Mouse (Mus musculus) small intestine, adult 2 months (tissue): ENCODE measurements around the gene Gm49383. TPM values are rescaled to one million over a fixed set of nuclear protein-coding genes. Genes with fewer than 3 reads are reported as not detected.
"Not testable (repeated sequence)": the region's sequence is repeated elsewhere in the genome, so short reads cannot be mapped to it uniquely, and the experiment has no call there.

Source experiments
- H3K27ac ChIP-seq: fragments of 200-500 bp; 2 replicates; pipeline ENCODE4 v1.5.1; 2012; ENCODE audit warnings: low read depth, low read length, control low read depth, inconsistent platforms; ENCODE audit not compliant: insufficient read depth
- H3K27me3 ChIP-seq: fragments of 200-500 bp; 2 replicates; pipeline ENCODE4 v1.6.1; 2012; ENCODE audit warnings: mild to moderate bottlenecking, moderate library complexity, low read length, inconsistent platforms; ENCODE audit not compliant: control insufficient read depth, insufficient read depth
- H3K36me3 ChIP-seq: fragments of 200-500 bp; 2 replicates; pipeline ENCODE4 v1.6.1; 2012; ENCODE audit warnings: mild to moderate bottlenecking, low read length, control low read depth, inconsistent platforms; ENCODE audit not compliant: control insufficient read depth, insufficient read depth
- H3K4me1 ChIP-seq: fragments of 200-500 bp; 2 replicates; pipeline ENCODE4 v1.6.1; 2012; ENCODE audit warnings: low read length, inconsistent platforms, mixed read lengths; ENCODE audit not compliant: control insufficient read depth, insufficient read depth, insufficient read length
- H3K4me3 ChIP-seq: fragments of 200-500 bp; 2 replicates; pipeline ENCODE4 v1.5.1; 2012; ENCODE audit warnings: low read depth, mild to moderate bottlenecking, control low read depth, inconsistent platforms, low read length, moderate library complexity
- CTCF ChIP-seq: fragments of 200-500 bp; IDR thresholded peaks from 2 replicates; pipeline ENCODE4 v1.5.1; 2012; ENCODE audit warnings: low read depth, mild to moderate bottlenecking, control low read depth, inconsistent platforms, low read length, moderate library complexity, mixed read lengths; ENCODE audit not compliant: insufficient replicate concordance, insufficient read length; ENCODE audit errors: extremely low read depth
- POLR2A ChIP-seq: fragments of 200-500 bp; IDR thresholded peaks from 2 replicates; pipeline ENCODE4 v1.6.1; 2012; ENCODE audit warnings: low read depth, mild to moderate bottlenecking, control low read depth, inconsistent platforms, low read length, moderate library complexity
- WGBS: fragments of 180-500 bp; shearing (Covaris S2); methylation state at CpG from one replicate; pipeline ENCODE4 v1.1.7; 2018; 5-methylcytosine and 5-hydroxymethylcytosine counted together
- polyA plus RNA-seq: library from polyadenylated mRNA; depleted of rRNA; stranded (reverse); fragments of >200 nt; gene quantifications from 2 replicates; pipeline ENCODE4 v1.2.3, GENCODE M21; 2012

Gene Gm49383
- polyA plus RNA-seq, 1 experiment: 1.6 TPM

DNA sequence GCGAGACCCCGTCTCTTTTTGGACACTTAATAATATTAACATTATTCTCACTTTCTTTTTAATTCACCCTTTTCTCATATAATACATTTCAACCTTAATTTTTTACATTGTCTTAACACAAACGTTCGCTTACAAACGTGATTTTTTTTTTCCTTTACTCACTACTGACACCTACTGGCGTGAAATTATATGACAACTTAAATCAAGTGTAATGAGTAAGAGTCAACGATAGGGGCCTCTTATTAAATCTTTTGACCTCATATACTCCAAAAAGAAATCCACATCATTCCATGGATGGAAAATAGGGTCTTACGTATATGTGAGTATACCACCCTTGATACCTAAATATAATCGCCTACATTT is 37.3 kb downstream of the Gm49383 start:
- H3K27ac ChIP-seq: no peak overlapping the region
- WGBS: 1% methylated on average over 9 of the region's 9 CpGs
- H3K4me3 ChIP-seq: peak overlapping the region; percentile 30

GRCm38 (mm10) chr12:69158765-69159577 is 37.9 kb downstream of the Gm49383 start, which contains the start of gene Rps29:
Gene Rps29 (minus strand): TSS chr12:69159186.
- H3K4me1 ChIP-seq, H3K27me3 ChIP-seq: not testable (repeated sequence)
- peak; percentile 20; the same call in 1 of the 2 replicates for TF ChIP-seq CTCF
- peak; percentile 87 for TF ChIP-seq POLR2A
- H3K36me3 ChIP-seq: peaks cover 12% of the 10 kb centered on the region
- H3K27ac ChIP-seq: peak within 1 kb of the TSS; percentile 83
- peak within 1 kb of the TSS; percentile 86 for H3K4me3 ChIP-seq
- under 1% methylated on average over 60 of the region's 68 CpGs for WGBS

More for the DNA sequence above, 37.3 kb downstream of the Gm49383 start:
- H3K27me3 ChIP-seq: no peaks in the 10 kb centered on the region
- H3K36me3 ChIP-seq: peaks cover 12% of the 10 kb centered on the region
- no peaks in the 10 kb centered on the region; the same call in 1 of the 2 replicates for H3K4me1 ChIP-seq
- TF ChIP-seq CTCF (no peak), POLR2A (no peak)

DNA sequence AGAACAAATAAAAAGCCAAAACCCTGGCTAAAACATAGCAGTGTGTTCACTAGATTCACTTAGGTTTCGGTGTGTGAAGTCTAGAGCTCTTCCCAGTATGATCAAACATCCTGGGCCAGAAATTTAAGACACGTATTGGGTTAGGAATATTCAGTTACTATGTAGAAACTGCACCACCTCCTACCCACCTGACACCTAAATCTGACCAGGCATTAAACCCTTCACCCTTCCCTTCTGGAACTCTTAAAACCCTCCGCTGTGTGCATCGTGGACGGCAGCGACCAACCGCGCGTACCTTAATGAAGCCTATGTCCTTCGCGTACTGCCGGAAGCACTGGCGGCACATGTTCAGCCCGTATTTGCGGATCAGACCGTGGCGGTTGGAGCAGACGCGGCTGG is 38.5 kb downstream of the Gm49383 start:
- no peaks in the 10 kb centered on the region; the same call in 1 of the 2 replicates for H3K4me1 ChIP-seq
- peak overlapping the region; percentile 86 for H3K4me3 ChIP-seq
- TF ChIP-seq CTCF: no peak
- no peak for TF ChIP-seq POLR2A
- WGBS: under 1% methylated on average over 19 of the region's 19 CpGs
- peaks cover 12% of the 10 kb centered on the region for H3K36me3 ChIP-seq
- no peaks in the 10 kb centered on the region for H3K27me3 ChIP-seq
- H3K27ac ChIP-seq: peak overlapping the region; percentile 83

DNA sequence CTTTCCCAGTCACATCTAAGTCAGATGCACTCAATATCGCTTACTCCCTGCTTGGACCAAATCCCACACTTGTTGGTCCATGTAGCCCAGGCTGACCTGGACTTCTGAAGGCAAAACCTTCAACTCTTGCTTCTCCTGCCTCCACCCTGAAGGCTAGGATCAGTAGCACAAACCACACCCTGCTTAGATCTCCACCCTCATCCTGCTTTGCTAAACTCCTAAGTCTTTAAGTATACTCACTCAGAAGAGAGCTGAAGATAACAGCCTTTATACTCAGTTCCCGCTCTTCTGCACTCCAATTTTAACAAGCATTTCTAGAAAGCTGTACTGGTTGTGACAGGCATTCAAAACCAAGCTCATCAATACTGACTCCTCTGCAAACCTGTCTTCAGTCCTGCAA is 39.8 kb downstream of the Gm49383 start:
- Histone ChIP-seq H3K4me3 (no peak overlapping the region), H3K27ac (no peak overlapping the region), H3K27me3 (no peaks in the 10 kb centered on the region), H3K4me1 (no peaks in the 10 kb centered on the region; the same call in 1 of the 2 replicates), H3K36me3 (peaks cover 12% of the 10 kb centered on the region)
- WGBS: 95% methylated on average over 2 of the region's 2 CpGs
- TF ChIP-seq POLR2A (no peak), CTCF (no peak)

- Histone ChIP-seq H3K4me1 (no peaks in the 10 kb centered on the region; the same call in 1 of the 2 replicates), H3K27ac (no peak overlapping the region), H3K4me3 (no peak overlapping the region), H3K36me3 (peaks cover 12% of the 10 kb centered on the region), H3K27me3 (no peaks in the 10 kb centered on the region)
- 70% methylated on average over 4 of the region's 4 CpGs for WGBS
- TF ChIP-seq POLR2A: no peak
- no peak for TF ChIP-seq CTCF
Measured at GRCm38 (mm10) chr12:69156436-69156835, 40.5 kb downstream of the Gm49383 start.

- peaks cover 12% of the 10 kb centered on the region for H3K36me3 ChIP-seq
- no peaks in the 10 kb centered on the region for H3K27me3 ChIP-seq
- no peak overlapping the region for H3K27ac ChIP-seq
- 69% methylated on average over 2 of the region's 2 CpGs for WGBS
- no peak for TF ChIP-seq POLR2A
- no peak for TF ChIP-seq CTCF
- no peaks in the 10 kb centered on the region; the same call in 1 of the 2 replicates for H3K4me1 ChIP-seq
- H3K4me3 ChIP-seq: no peak overlapping the region
Measured at GRCm38 (mm10) chr12:69155923-69156322, 41.0 kb downstream of the Gm49383 start.

GRCm38 (mm10) chr12:69150049-69150448 is 46.9 kb downstream of the Gm49383 start:
- TF ChIP-seq POLR2A (no peak), CTCF (no peak)
- Histone ChIP-seq H3K4me3 (no peak overlapping the region), H3K36me3 (no peaks in the 10 kb centered on the region), H3K27me3 (no peaks in the 10 kb centered on the region; the same call in 1 of the 2 replicates), H3K4me1 (no peaks in the 10 kb centered on the region), H3K27ac (no peak overlapping the region)
- WGBS: 38% methylated on average over 13 of the region's 13 CpGs
